24 mouse cellular contexts compared by ENCODE assay signal in genomic region chr6:141774476-141774875, GRCm38 (mm10). TPM values are rescaled to one million over a fixed set of nuclear protein-coding genes. Genes with fewer than 3 reads are reported as not detected.
DNase-seq lines count a peak whose midpoint lies in the region; ATAC-seq and TF ChIP-seq lines count a peak whose summit lies in the region.
"Had no signal": no experiment of that assay in that cellular context is flagged by ENCODE, and none has a peak within 500 bp of the region (broad histone marks: within the 10 kb centered on the region; RNA-seq: fewer than 3 reads in every experiment).

No protein-coding gene starts in this region.

- no peaks in the 10 kb centered on the region for H3K36me3 ChIP-seq in midbrain, postnatal 0 days (ENCODE audit: insufficient read depth, low read length)
- no peaks in the 10 kb centered on the region for H3K36me3 ChIP-seq in midbrain, embryonic 10.5 days
- H3K36me3 ChIP-seq: embryonic facial prominence, embryonic 13.5 days; heart, embryonic 13.5 days; hindbrain, embryonic 15.5 days had no signal

- no peak for ATAC-seq in midbrain, postnatal 0 days (ENCODE audit: low FRiP score)
- ATAC-seq: activated CD4-positive, CD25-positive, alpha-beta regulatory T cell, adult 4 months; forebrain, embryonic 13.5 days; forebrain, postnatal 0 days; Patski had no signal

- peak; percentile 2 for DNase-seq in kidney, adult 11 months
- DNase-seq in kidney, postnatal 25 days, result no peak
- peak; percentile 5 for DNase-seq in midbrain, postnatal 0 days (ENCODE audit: low spot score)
- DNase-seq in midbrain, embryonic 10.5 days (ENCODE audit: low spot score), result no peak
- peak; percentile 4 for DNase-seq in brain, embryonic 14.5 days (ENCODE audit: low read depth)
- DNase-seq in gonadal fat pad, adult 2 months (ENCODE audit: low read depth), result peak; percentile 22
- DNase-seq: adrenal gland, postnatal 14 days; cerebellum, adult 2 months; cerebellum, postnatal 36 days; forebrain, postnatal 0 days; gastrocnemius, postnatal 14 days; heart, postnatal 36 days had no signal

- H3K4me3 ChIP-seq in midbrain, postnatal 0 days (ENCODE audit: low read depth, low read length), result no peak overlapping the region
- H3K4me3 ChIP-seq in midbrain, embryonic 10.5 days, result no peak overlapping the region
- H3K4me3 ChIP-seq: embryonic facial prominence, embryonic 13.5 days; forebrain, embryonic 13.5 days; heart, embryonic 13.5 days; hindbrain, embryonic 15.5 days had no signal

- no peaks in the 10 kb centered on the region for H3K4me1 ChIP-seq in midbrain, postnatal 0 days (ENCODE audit: insufficient read depth, low read length)
- no peaks in the 10 kb centered on the region for H3K4me1 ChIP-seq in midbrain, embryonic 10.5 days
- H3K4me1 ChIP-seq: embryonic facial prominence, embryonic 13.5 days; forebrain, embryonic 13.5 days; heart, embryonic 13.5 days; hindbrain, embryonic 15.5 days had no signal

- no peak overlapping the region for H3K4me2 ChIP-seq in midbrain, postnatal 0 days (ENCODE audit: low read depth, low read length, poor library complexity, severe bottlenecking)
- H3K4me2 ChIP-seq: embryonic facial prominence, embryonic 13.5 days; forebrain, embryonic 13.5 days; heart, embryonic 13.5 days; hindbrain, embryonic 15.5 days had no signal

- WGBS in midbrain, postnatal 0 days, result 63% methylated on average over 2 of the region's 2 CpGs
- 81% methylated on average over 2 of the region's 2 CpGs for WGBS in midbrain, embryonic 10.5 days

- H3K9ac ChIP-seq in midbrain, postnatal 0 days (replicated peaks; ENCODE audit: low read length, poor library complexity, severe bottlenecking), result no peak overlapping the region
- H3K9ac ChIP-seq: embryonic facial prominence, embryonic 13.5 days; forebrain, embryonic 13.5 days; forebrain, postnatal 0 days; heart, embryonic 13.5 days; hindbrain, embryonic 15.5 days had no signal

- H3K27ac ChIP-seq in midbrain, postnatal 0 days (ENCODE audit: low read depth, low read length), result no peak overlapping the region
- no peak overlapping the region for H3K27ac ChIP-seq in midbrain, embryonic 10.5 days (replicated peaks)
- H3K27ac ChIP-seq: embryonic facial prominence, embryonic 13.5 days; forebrain, embryonic 13.5 days; heart, embryonic 13.5 days; hindbrain, embryonic 15.5 days had no signal

- TF ChIP-seq POLR2A in brain, embryonic 14.5 days (IDR thresholded peaks at IDR 0.05; ENCODE audit: borderline replicate concordance, extremely low read depth, insufficient read depth, insufficient read length, poor library complexity, severe bottlenecking), result no peak

- TF ChIP-seq CTCF in midbrain, postnatal 0 days (IDR thresholded peaks at IDR 0.05), result no peak
- no peak for TF ChIP-seq CTCF in brain, embryonic 14.5 days (IDR thresholded peaks at IDR 0.05; ENCODE audit: borderline replicate concordance, extremely low read depth, insufficient read depth, insufficient read length)

- no peaks in the 10 kb centered on the region for H3K27me3 ChIP-seq in midbrain, postnatal 0 days (ENCODE audit: insufficient read depth, low read length)
- H3K27me3 ChIP-seq in midbrain, embryonic 10.5 days (ENCODE audit: low read depth, poor library complexity, severe bottlenecking), result no peaks in the 10 kb centered on the region
- H3K27me3 ChIP-seq: CH12.LX; embryonic facial prominence, embryonic 13.5 days; forebrain, embryonic 13.5 days; heart, embryonic 13.5 days; hindbrain, embryonic 15.5 days; Patski had no signal

- H3K9me3 ChIP-seq in midbrain, postnatal 0 days (ENCODE audit: low read length), result no peaks in the 10 kb centered on the region
- no peaks in the 10 kb centered on the region for H3K9me3 ChIP-seq in midbrain, embryonic 10.5 days (replicated peaks)
- H3K9me3 ChIP-seq: forebrain, embryonic 13.5 days; heart, embryonic 13.5 days; hindbrain, embryonic 15.5 days had no signal

RNA-seq across cellular contexts. Expression of gene Gm5724, which starts 0.9 kb away (rescaled TPM):
- not detected in 2 replicates for total RNA-seq in midbrain, postnatal 0 days (2014; rRNA removed)
- polyA plus RNA-seq in midbrain, postnatal 0 days (2015; fragmentation: Nextera tagmentation; extraction: Ambion mirVana), result not detected in 2 replicates
- not detected in 2 replicates for polyA plus RNA-seq in midbrain, embryonic 10.5 days (2016; fragmentation: Nextera tagmentation; extraction: Ambion mirVana)
- polyA plus RNA-seq in brain, embryonic 14.5 days (2012; rRNA removed), result not detected in 2 replicates
- 0.08 and 0.09 TPM in 2 replicates for polyA plus RNA-seq in gonadal fat pad, adult 2 months (2012; rRNA removed)
- total RNA-seq: adrenal gland, adult 18-20 months; adrenal gland, postnatal 14 days; CH12.LX; forebrain, postnatal 0 days; gastrocnemius, adult 18-20 months; gastrocnemius, postnatal 14 days; granulocyte monocyte progenitor cell, adult 5-6 weeks; heart, postnatal 36 days had no signal
- polyA plus RNA-seq: activated CD4-positive, CD25-positive, alpha-beta regulatory T cell, adult 4 months; cerebellum, adult 2 months; forebrain, embryonic 13.5 days; forebrain, postnatal 0 days; heart, embryonic 13.5 days; heart, postnatal 0 days; hindbrain, embryonic 11.5 days; hindbrain, embryonic 15.5 days; Patski had no signal

Comparison
In these comparisons a context has a peak if more than half of its experiments do, and no peak if none do; other contexts are left out.
1. DNase-seq: peak in kidney, adult 11 months (single experiment), midbrain, postnatal 0 days (single experiment), brain, embryonic 14.5 days (single experiment) and gonadal fat pad, adult 2 months (single experiment); none in kidney, postnatal 25 days (0 of 2) and midbrain, embryonic 10.5 days (single experiment).